Mouse (Mus musculus): ENCODE results near the gene Epha8. TPM values are rescaled to one million over a fixed set of nuclear protein-coding genes. Genes with fewer than 3 reads are reported as not detected.

Gene Epha8
- polyA plus RNA-seq, 1 experiment, result 0.38 TPM

DNA sequence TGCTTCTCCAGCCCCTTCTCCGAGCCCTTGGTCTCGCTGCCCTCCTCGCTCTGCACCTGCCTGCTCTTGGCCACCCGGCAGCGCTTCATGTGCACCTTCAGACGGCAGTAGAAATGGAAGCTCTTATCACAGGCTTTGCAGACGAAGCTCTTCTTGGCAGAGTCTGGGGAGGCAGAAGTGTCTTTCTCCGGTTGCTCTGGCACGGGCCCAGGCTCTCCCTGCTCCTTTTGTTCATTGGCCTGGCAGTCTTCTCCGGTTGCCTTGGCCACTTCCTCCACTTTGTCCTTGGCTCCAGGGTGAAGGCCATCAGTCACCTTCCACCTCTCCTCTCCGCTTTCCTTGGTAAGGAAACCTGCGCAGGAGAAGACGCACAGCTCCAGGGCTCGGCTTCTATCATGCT is 38.7 kb upstream of the Epha8 start:
- no peak overlapping the region for H3K27ac ChIP-seq (ENCODE audit: control insufficient read depth, insufficient read depth, low read length)
- no peaks in the 10 kb centered on the region for H3K4me1 ChIP-seq (replicated peaks; ENCODE audit: control insufficient read depth, insufficient read depth, low read length)
- TF ChIP-seq POLR2A (IDR thresholded peaks at IDR 0.05; ENCODE audit: control insufficient read depth, extremely low read depth, insufficient read depth, low read length, poor library complexity) (no peak), CTCF (IDR thresholded peaks at IDR 0.05; ENCODE audit: borderline replicate concordance, control insufficient read depth, extremely low read depth, insufficient read depth, low read length, poor library complexity) (no peak)
- no peaks in the 10 kb centered on the region for H3K27me3 ChIP-seq (ENCODE audit: control insufficient read depth, insufficient read depth, low read length)
- 97% methylated on average over 14 of the region's 14 CpGs for WGBS
- H3K36me3 ChIP-seq (ENCODE audit: control insufficient read depth, insufficient read depth, low read length), result peaks cover 39% of the 10 kb centered on the region
- no peak overlapping the region for H3K4me3 ChIP-seq (ENCODE audit: control insufficient read depth, insufficient read depth, low read length)
- no peak for DNase-seq

DNA sequence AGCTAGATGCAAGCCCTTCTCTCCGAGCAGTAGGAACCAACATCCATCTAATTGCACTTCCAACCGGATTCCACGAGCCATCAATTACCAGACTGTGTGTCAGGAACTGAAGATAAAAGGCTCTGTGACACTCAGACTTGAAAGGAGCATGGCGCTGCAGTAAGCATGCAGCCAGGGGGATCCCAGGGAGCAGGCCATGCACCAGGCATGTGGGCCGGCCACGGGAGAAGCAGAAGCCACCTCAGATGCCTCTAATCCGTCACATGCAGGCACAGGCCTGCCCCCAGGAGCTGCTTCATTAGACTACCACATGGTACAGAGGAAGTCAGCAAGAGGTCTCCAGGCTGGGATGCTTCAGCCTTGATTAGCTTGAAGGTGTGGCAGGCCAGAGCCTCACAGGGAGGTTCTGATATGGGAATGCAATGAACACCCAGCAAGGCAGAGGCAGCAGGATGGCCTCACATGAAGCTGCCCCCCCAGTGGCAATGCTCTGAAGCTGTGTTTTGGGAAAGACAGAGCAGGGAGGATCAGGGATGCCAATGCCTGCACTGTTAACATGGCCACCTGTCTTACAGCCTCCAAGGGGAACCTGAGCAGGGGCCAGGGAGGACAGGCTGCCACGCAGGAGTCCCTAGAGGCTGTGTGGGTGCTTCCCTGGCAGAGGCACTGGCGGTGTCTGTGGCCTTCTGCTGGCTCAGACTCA is 25.5 kb upstream of the Epha8 start:
- H3K4me3 ChIP-seq (ENCODE audit: control insufficient read depth, insufficient read depth, low read length), result no peak overlapping the region
- no peak overlapping the region for H3K27ac ChIP-seq (ENCODE audit: control insufficient read depth, insufficient read depth, low read length)
- no peaks in the 10 kb centered on the region for H3K27me3 ChIP-seq (ENCODE audit: control insufficient read depth, insufficient read depth, low read length)
- WGBS, result 93% methylated on average over 9 of the region's 9 CpGs
- no peak for TF ChIP-seq CTCF (IDR thresholded peaks at IDR 0.05; ENCODE audit: borderline replicate concordance, control insufficient read depth, extremely low read depth, insufficient read depth, low read length, poor library complexity)
- TF ChIP-seq POLR2A (IDR thresholded peaks at IDR 0.05; ENCODE audit: control insufficient read depth, extremely low read depth, insufficient read depth, low read length, poor library complexity), result no peak
- DNase-seq, result no peak
- no peaks in the 10 kb centered on the region for H3K4me1 ChIP-seq (replicated peaks; ENCODE audit: control insufficient read depth, insufficient read depth, low read length)
- no peaks in the 10 kb centered on the region for H3K36me3 ChIP-seq (ENCODE audit: control insufficient read depth, insufficient read depth, low read length)

DNA sequence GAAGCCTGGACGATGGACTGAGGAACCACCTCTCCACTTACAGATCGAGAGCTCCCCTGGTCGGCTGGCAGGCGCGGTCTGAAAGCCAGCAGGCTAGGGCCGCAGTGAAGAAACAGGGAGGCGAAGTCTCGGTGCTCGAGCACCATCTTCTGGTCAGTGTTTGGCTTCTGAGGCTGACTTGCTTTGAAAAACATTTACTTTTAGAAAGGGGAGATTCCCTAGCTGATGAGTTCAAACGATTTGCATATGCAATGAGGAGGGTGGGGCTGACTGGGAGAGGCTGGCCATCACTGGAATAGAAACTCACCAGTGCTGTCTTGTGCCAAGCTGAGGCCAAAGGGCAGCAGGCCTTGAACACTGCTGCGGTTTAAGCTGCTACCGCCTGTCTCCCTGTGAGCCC is 24.7 kb upstream of the Epha8 start:
- H3K27ac ChIP-seq (ENCODE audit: control insufficient read depth, insufficient read depth, low read length), result no peak overlapping the region
- H3K4me1 ChIP-seq (replicated peaks; ENCODE audit: control insufficient read depth, insufficient read depth, low read length), result no peaks in the 10 kb centered on the region
- DNase-seq, result no peak
- WGBS, result 64% methylated on average over 12 of the region's 12 CpGs
- TF ChIP-seq CTCF (IDR thresholded peaks at IDR 0.05; ENCODE audit: borderline replicate concordance, control insufficient read depth, extremely low read depth, insufficient read depth, low read length, poor library complexity), result no peak
- TF ChIP-seq POLR2A (IDR thresholded peaks at IDR 0.05; ENCODE audit: control insufficient read depth, extremely low read depth, insufficient read depth, low read length, poor library complexity), result no peak
- H3K27me3 ChIP-seq (ENCODE audit: control insufficient read depth, insufficient read depth, low read length), result no peaks in the 10 kb centered on the region
- H3K4me3 ChIP-seq (ENCODE audit: control insufficient read depth, insufficient read depth, low read length), result no peak overlapping the region
- no peaks in the 10 kb centered on the region for H3K36me3 ChIP-seq (ENCODE audit: control insufficient read depth, insufficient read depth, low read length)

DNA sequence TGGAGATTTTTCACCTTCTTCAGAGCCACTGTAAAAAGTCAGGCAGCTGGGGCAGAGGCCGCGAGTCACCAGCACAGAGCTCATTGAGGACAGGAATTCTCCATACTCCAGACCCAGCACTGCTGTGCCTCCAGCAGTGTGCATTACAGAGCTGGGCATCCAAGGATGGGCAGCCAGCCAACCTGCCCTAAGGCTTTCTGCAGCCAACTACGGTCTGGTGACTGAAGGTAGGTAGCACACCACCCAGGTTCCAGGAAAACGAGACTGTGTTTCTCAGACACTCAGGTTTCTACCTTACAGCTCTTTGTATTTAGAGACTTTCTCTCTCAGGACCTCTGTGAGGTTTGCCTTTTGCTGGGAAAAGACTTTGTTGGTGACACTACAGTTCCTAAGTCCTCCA is 24.3 kb upstream of the Epha8 start:
- no peak overlapping the region for H3K4me3 ChIP-seq (ENCODE audit: control insufficient read depth, insufficient read depth, low read length)
- TF ChIP-seq POLR2A (IDR thresholded peaks at IDR 0.05; ENCODE audit: control insufficient read depth, extremely low read depth, insufficient read depth, low read length, poor library complexity) (no peak), CTCF (IDR thresholded peaks at IDR 0.05; ENCODE audit: borderline replicate concordance, control insufficient read depth, extremely low read depth, insufficient read depth, low read length, poor library complexity) (no peak)
- no peak overlapping the region for H3K27ac ChIP-seq (ENCODE audit: control insufficient read depth, insufficient read depth, low read length)
- no peak for DNase-seq
- WGBS, result 92% methylated on average over 4 of the region's 4 CpGs
- H3K27me3 ChIP-seq (ENCODE audit: control insufficient read depth, insufficient read depth, low read length), result no peaks in the 10 kb centered on the region
- no peaks in the 10 kb centered on the region for H3K36me3 ChIP-seq (ENCODE audit: control insufficient read depth, insufficient read depth, low read length)
- no peaks in the 10 kb centered on the region for H3K4me1 ChIP-seq (replicated peaks; ENCODE audit: control insufficient read depth, insufficient read depth, low read length)

DNA sequence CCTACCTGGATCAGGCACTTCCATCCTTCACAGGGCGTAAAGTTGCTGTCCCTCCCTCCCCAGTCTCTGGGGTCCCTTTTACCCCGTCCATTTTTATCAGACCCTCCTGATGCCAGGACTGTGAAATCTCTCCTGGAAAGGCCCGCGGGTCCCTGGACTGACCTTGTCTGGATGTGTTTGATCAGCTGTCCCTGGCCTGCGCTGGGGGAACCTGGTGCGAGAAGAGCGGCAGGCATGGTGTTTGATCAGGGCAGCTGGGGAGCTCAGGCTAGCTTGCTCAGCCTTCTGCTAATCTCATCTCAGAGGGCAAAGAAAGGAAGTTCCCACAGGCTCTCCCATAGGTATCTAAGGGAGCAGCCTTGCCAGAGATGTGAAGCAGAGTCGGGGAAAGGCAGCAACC is 20.6 kb upstream of the Epha8 start:
- H3K27me3 ChIP-seq (ENCODE audit: control insufficient read depth, insufficient read depth, low read length), result no peaks in the 10 kb centered on the region
- DNase-seq, result no peak

DNA sequence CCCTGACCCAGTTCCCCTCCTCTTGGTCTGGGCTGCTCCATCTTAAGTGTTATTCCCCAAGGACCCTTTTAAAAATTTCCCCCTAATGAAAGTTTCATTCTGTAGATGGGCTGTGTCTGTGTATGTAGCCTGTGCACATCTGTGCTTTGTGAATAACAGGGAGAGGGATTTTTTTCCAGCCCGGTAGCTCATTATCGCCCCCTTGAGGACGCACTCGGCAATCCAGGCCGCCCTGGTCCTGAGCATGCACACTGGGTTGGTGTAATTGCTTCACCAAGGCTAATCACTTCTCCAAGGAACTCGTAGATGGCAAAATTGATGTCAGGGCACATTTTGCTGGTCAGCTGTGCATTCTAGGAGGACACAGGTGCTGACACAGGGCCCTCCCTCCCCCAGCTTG is 14.3 kb upstream of the Epha8 start:
- 14% methylated on average over 6 of the region's 6 CpGs for WGBS
- H3K4me1 ChIP-seq (replicated peaks; ENCODE audit: control insufficient read depth, insufficient read depth, low read length), result no peaks in the 10 kb centered on the region
- DNase-seq, result peak; percentile 21
- TF ChIP-seq CTCF (IDR thresholded peaks at IDR 0.05; ENCODE audit: borderline replicate concordance, control insufficient read depth, extremely low read depth, insufficient read depth, low read length, poor library complexity) (0 out of 2 replicates have a peak, but pooled peaks have one; percentile 55), POLR2A (IDR thresholded peaks at IDR 0.05; ENCODE audit: control insufficient read depth, extremely low read depth, insufficient read depth, low read length, poor library complexity) (no peak)
- no peaks in the 10 kb centered on the region; the same call in 1 of the 2 replicates for H3K27me3 ChIP-seq (ENCODE audit: control insufficient read depth, insufficient read depth, low read length)
- no peaks in the 10 kb centered on the region for H3K36me3 ChIP-seq (ENCODE audit: control insufficient read depth, insufficient read depth, low read length)
- H3K27ac ChIP-seq (ENCODE audit: control insufficient read depth, insufficient read depth, low read length), result no peak overlapping the region
- H3K4me3 ChIP-seq (ENCODE audit: control insufficient read depth, insufficient read depth, low read length), result no peak overlapping the region

More for the DNA sequence above, 20.6 kb upstream of the Epha8 start:
- no peak overlapping the region for H3K27ac ChIP-seq (ENCODE audit: control insufficient read depth, insufficient read depth, low read length)
- H3K4me1 ChIP-seq (replicated peaks; ENCODE audit: control insufficient read depth, insufficient read depth, low read length), result no peaks in the 10 kb centered on the region
- TF ChIP-seq CTCF (IDR thresholded peaks at IDR 0.05; ENCODE audit: borderline replicate concordance, control insufficient read depth, extremely low read depth, insufficient read depth, low read length, poor library complexity), result no peak
- no peak for TF ChIP-seq POLR2A (IDR thresholded peaks at IDR 0.05; ENCODE audit: control insufficient read depth, extremely low read depth, insufficient read depth, low read length, poor library complexity)
- WGBS, result 66% methylated on average over 8 of the region's 8 CpGs
- no peak overlapping the region for H3K4me3 ChIP-seq (ENCODE audit: control insufficient read depth, insufficient read depth, low read length)
- H3K36me3 ChIP-seq (ENCODE audit: control insufficient read depth, insufficient read depth, low read length), result no peaks in the 10 kb centered on the region

All from thymus, adult 2 months (tissue).